Mouse (Mus musculus): ENCODE data around the gene Paf1. TPM values are rescaled to one million over a fixed set of nuclear protein-coding genes. Genes with fewer than 3 reads are reported as not detected.

Paf1 gene
- 118 TPM for polyA plus RNA-seq (2017; shearing (Covaris generic))

GRCm38 (mm10) chr7:28392429-28393271, at the start of gene Paf1, which contains the start of gene Med29:
Gene Paf1, plus strand, starts transcription at chr7:28392951.
Gene Med29, minus strand, starts transcription at chr7:28392708.

GRCm38 (mm10) chr7:28350155-28350883, 42.4 kb upstream of the Paf1 start, which contains the start of gene Rps16:
Gene Rps16, plus strand, starts transcription at chr7:28350652.

GRCm38 (mm10) chr7:28372251-28373108, 20.3 kb upstream of the Paf1 start, which contains the start of gene Plekhg2:
Gene Plekhg2, minus strand, starts transcription at chr7:28372599.

GRCm38 (mm10) chr7:28380237-28381016, 12.3 kb upstream of the Paf1 start, which contains the start of gene Zfp36:
Gene Zfp36, minus strand, starts transcription at chr7:28380253.

GRCm38 (mm10) chr7:28436932-28437570, 44.3 kb downstream of the Paf1 start, which contains the start of gene Gmfg:
Gene Gmfg, plus strand, starts transcription at chr7:28437447.

Other genes with a start within 250 kb of the Paf1 start
- gene Fbl, start 223.2 kb upstream of the Paf1 start, polyA plus RNA-seq (2017; shearing (Covaris generic)), result 207 TPM
- gene Dyrk1b, start 213.5 kb upstream of the Paf1 start, polyA plus RNA-seq (2017; shearing (Covaris generic)), result 8.9 TPM
- gene Eid2, start 125.1 kb upstream of the Paf1 start, polyA plus RNA-seq (2017; shearing (Covaris generic)), result 0.56 TPM
- gene Eid2b, start 115.2 kb upstream of the Paf1 start, polyA plus RNA-seq (2017; shearing (Covaris generic)), result 2.3 TPM
- gene Selenov, start 101.8 kb upstream of the Paf1 start, polyA plus RNA-seq (2017; shearing (Covaris generic)), result not detected
- not detected for gene Dll3, start 90.7 kb upstream of the Paf1 start, polyA plus RNA-seq (2017; shearing (Covaris generic))
- gene Timm50, start 80.9 kb upstream of the Paf1 start, polyA plus RNA-seq (2017; shearing (Covaris generic)), result 64.4 TPM
- gene Supt5, start 54.2 kb upstream of the Paf1 start, polyA plus RNA-seq (2017; shearing (Covaris generic)), result 240 TPM
- 722 TPM for gene Rps16, start 42.3 kb upstream of the Paf1 start, polyA plus RNA-seq (2017; shearing (Covaris generic))
- 93.4 TPM for gene Plekhg2, start 20.4 kb upstream of the Paf1 start, polyA plus RNA-seq (2017; shearing (Covaris generic))
- gene Zfp36, start 12.7 kb upstream of the Paf1 start, polyA plus RNA-seq (2017; shearing (Covaris generic)), result 224 TPM
- gene Med29, start 243 bp upstream of the Paf1 start, polyA plus RNA-seq (2017; shearing (Covaris generic)), result 27.9 TPM
- 393 TPM for gene Gmfg, start 44.5 kb downstream of the Paf1 start, polyA plus RNA-seq (2017; shearing (Covaris generic))
- gene Lrfn1, start 59.0 kb downstream of the Paf1 start, polyA plus RNA-seq (2017; shearing (Covaris generic)), result 0.18 TPM
- not detected for gene Ifnl2, start 117.5 kb downstream of the Paf1 start, polyA plus RNA-seq (2017; shearing (Covaris generic))
- not detected for gene Ifnl3, start 129.9 kb downstream of the Paf1 start, polyA plus RNA-seq (2017; shearing (Covaris generic))
- not detected for gene Sycn, start 147.9 kb downstream of the Paf1 start, polyA plus RNA-seq (2017; shearing (Covaris generic))
- not detected for gene Nccrp1, start 154.3 kb downstream of the Paf1 start, polyA plus RNA-seq (2017; shearing (Covaris generic))
- gene Samd4b, start 205.2 kb downstream of the Paf1 start, polyA plus RNA-seq (2017; shearing (Covaris generic)), result 5.2 TPM
- 7.0 TPM for gene Pak4, start 205.2 kb downstream of the Paf1 start, polyA plus RNA-seq (2017; shearing (Covaris generic))
- gene Acp7, start 238.4 kb downstream of the Paf1 start, polyA plus RNA-seq (2017; shearing (Covaris generic)), result not detected

All from inflammation-experienced regulatory T-cells, adult 16 weeks (primary cell).